Mouse (Mus musculus) lung, embryonic 15.5 days (tissue): ENCODE data around the gene Hip1r. TPM values are rescaled to one million over a fixed set of nuclear protein-coding genes. Genes with fewer than 3 reads are reported as not detected.

Experiments used
- ATAC-seq: fragments of 200-750 bp; cut with Nextera tagmentation; 2 replicates; pipeline ENCODE4 v1.8.0; 2017; ENCODE audit warnings: moderate number of reproducible peaks, borderline replicate concordance; ENCODE audit not compliant: low FRiP score, low TSS enrichment; ENCODE audit errors: extremely low read depth
- H3K27ac ChIP-seq: fragments of 300-500 bp; sonication (generic); 2 replicates; pipeline ENCODE4 v1.5.1; 2015; ENCODE audit warnings: moderate library complexity, mild to moderate bottlenecking, inconsistent platforms
- H3K27me3 ChIP-seq: fragments of 300-500 bp; sonication (generic); 2 replicates; pipeline ENCODE4 v1.6.1; 2015; ENCODE audit warnings: inconsistent platforms
- H3K36me3 ChIP-seq: fragments of 300-500 bp; sonication (generic); 2 replicates; pipeline ENCODE4 v1.6.1; 2015; ENCODE audit warnings: inconsistent platforms
- H3K4me1 ChIP-seq: fragments of 300-500 bp; sonication (generic); 2 replicates; pipeline ENCODE4 v1.6.1; 2015; ENCODE audit warnings: inconsistent platforms
- H3K4me2 ChIP-seq: fragments of 300-500 bp; sonication (generic); 2 replicates; pipeline ENCODE4 v1.6.1; 2015; ENCODE audit warnings: inconsistent platforms, mild to moderate bottlenecking, moderate library complexity
- H3K4me3 ChIP-seq: fragments of 300-500 bp; sonication (generic); 2 replicates; pipeline ENCODE4 v1.5.1; 2015; ENCODE audit warnings: mild to moderate bottlenecking, inconsistent platforms
- H3K9ac ChIP-seq: fragments of 300-500 bp; sonication (generic); 2 replicates; pipeline ENCODE4 v1.6.1; 2015; ENCODE audit warnings: inconsistent platforms
- H3K9me3 ChIP-seq: fragments of 300-500 bp; sonication (generic); 2 replicates; pipeline ENCODE4 v1.6.1; 2016; ENCODE audit warnings: inconsistent platforms
- WGBS: fragments of 180-500 bp; shearing (Covaris S2); methylation state at CpG from one replicate; pipeline ENCODE4 v1.1.7; 2015; 5-methylcytosine and 5-hydroxymethylcytosine counted together
- polyA plus RNA-seq: library from polyadenylated mRNA; unstranded; fragments of >200 nt; fragmentation: Nextera tagmentation; extraction: Ambion mirVana; gene quantifications from 2 replicates; pipeline ENCODE4 v1.2.1, GENCODE M21; 2015

Gene Hip1r
- polyA plus RNA-seq, 1 experiment from 2014 or later = 13.3 TPM

DNA sequence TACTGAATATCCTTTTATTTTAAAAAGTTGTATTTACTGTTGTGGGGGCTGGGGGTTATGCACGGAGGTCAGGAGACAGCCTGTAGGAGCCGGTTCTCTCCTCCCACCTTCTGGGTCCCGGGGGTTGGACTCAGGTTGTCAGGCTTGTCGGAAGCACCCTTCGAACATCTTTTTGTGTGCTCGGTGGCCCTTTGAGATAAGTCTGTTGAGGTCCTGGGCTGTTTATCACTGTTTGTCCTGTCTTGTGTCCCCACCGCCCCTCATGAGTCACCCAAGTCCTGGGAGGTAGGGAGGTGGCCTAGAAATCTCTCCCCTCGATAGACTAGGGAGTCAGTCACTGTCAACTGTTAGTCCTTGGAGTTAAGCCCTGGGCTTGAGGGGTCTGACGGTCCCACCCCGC, 24.9 kb downstream of the Hip1r start:
- WGBS = 56% methylated on average over 10 of the region's 10 CpGs
- no peaks in the 10 kb centered on the region for H3K9me3 ChIP-seq
- ATAC-seq = no peak

DNA sequence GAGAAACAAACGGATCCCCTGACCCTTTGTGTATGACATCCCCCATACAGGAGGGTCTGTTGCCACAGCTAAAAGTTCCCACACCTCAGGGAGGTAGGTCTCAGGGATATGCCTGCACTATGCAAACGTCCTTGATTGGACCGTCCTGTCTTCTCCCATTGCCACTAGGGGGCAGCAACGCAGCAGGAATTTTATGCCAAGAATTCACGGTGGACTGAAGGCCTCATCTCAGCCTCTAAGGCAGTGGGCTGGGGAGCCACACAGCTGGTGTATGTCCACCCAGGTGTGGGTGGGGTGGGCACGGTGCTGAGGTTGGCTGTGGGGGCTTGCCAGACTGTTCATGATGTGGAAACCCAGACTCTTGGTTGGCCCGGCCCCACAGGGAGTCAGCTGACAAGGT, 27.4 kb downstream of the Hip1r start:
- peaks cover 15% of the 10 kb centered on the region for H3K36me3 ChIP-seq
- H3K4me2 ChIP-seq = no peak overlapping the region
- no peak overlapping the region for H3K9ac ChIP-seq
- ATAC-seq = peak; percentile 48
- H3K27me3 ChIP-seq = no peaks in the 10 kb centered on the region
- H3K4me3 ChIP-seq = no peak overlapping the region
- H3K27ac ChIP-seq = no peak overlapping the region
- no peaks in the 10 kb centered on the region for H3K4me1 ChIP-seq
- 7% methylated on average over 7 of the region's 7 CpGs for WGBS
- H3K9me3 ChIP-seq = no peaks in the 10 kb centered on the region

More for the DNA sequence above, 24.9 kb downstream of the Hip1r start:
- Histone ChIP-seq H3K4me2 (no peak overlapping the region), H3K36me3 (no peaks in the 10 kb centered on the region), H3K4me3 (no peak overlapping the region), H3K9ac (no peak overlapping the region), H3K27me3 (no peaks in the 10 kb centered on the region), H3K4me1 (no peaks in the 10 kb centered on the region), H3K27ac (no peak overlapping the region)

DNA sequence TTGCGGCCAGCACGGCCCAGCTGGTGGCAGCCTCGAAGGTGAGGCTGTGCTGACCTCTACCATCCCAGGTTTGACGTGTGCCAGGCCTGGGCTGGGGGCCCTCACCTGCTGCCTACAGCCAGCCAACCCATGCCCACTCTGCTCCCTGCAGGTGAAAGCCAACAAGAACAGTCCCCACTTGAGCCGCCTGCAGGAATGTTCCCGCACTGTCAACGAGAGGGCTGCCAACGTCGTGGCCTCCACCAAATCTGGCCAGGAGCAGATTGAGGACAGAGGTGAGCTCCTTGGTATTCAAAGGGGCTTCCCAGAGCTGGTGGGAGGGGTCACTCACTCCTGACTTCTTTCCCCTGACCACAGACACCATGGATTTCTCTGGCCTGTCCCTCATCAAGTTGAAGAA, 27.8 kb downstream of the Hip1r start:
- H3K9ac ChIP-seq = no peak overlapping the region
- no peaks in the 10 kb centered on the region for H3K4me1 ChIP-seq
- H3K4me2 ChIP-seq = no peak overlapping the region
- no peak overlapping the region for H3K27ac ChIP-seq
- H3K27me3 ChIP-seq = no peaks in the 10 kb centered on the region
- 45% methylated on average over 9 of the region's 9 CpGs for WGBS
- no peak overlapping the region for H3K4me3 ChIP-seq
- no peaks in the 10 kb centered on the region for H3K9me3 ChIP-seq
- peaks cover 20% of the 10 kb centered on the region for H3K36me3 ChIP-seq
- no peak for ATAC-seq

DNA sequence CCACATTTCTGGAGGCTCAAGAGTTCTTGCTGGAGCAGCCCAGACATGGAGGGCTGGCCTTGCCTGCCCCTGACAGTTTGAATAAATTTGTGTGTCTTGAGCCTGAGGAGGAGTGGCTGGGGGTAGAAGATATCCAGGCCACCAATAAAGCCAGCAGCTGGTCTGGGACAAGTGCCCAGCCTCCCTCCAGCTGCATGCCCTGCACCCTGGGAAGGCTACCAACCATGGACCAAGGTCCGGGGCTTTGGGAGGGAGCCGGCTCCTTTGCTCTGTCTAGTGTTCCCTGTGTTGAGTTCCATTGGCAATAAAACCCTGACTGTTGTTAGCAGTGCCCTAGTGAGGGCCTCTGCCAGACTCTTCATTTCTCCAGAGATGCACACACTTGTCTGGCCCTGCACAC, 29.4 kb downstream of the Hip1r start:
- no peak overlapping the region for H3K4me2 ChIP-seq
- H3K9ac ChIP-seq = no peak overlapping the region
- H3K36me3 ChIP-seq = peaks cover 36% of the 10 kb centered on the region
- H3K4me1 ChIP-seq = no peaks in the 10 kb centered on the region
- 79% methylated on average over 2 of the region's 2 CpGs for WGBS
- no peaks in the 10 kb centered on the region for H3K27me3 ChIP-seq
- no peak for ATAC-seq
- H3K27ac ChIP-seq = no peak overlapping the region
- H3K4me3 ChIP-seq = no peak overlapping the region
- H3K9me3 ChIP-seq = no peaks in the 10 kb centered on the region

DNA sequence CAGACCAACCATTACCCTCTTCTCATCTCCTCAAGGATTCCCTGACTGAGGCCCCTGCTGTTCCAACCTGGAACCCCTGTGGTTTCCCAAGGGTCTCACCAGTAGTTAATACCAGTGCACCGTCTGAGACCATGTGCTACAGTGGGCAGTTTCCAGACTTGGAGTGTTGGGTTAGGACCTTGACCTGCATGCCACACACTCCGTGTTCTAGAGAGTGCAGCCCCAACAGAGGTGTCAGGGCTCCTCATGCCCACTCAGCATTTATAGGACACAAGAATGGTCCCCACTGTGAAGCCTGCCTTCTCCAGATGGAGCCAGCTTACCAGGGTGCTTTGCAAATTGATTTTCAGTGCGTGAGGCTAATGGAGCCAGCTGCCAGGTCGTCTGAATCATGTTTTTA, 29.9 kb downstream of the Hip1r start:
- WGBS = 69% methylated on average over 4 of the region's 4 CpGs
- H3K36me3 ChIP-seq = peaks cover 41% of the 10 kb centered on the region
- ATAC-seq = no peak
- H3K9ac ChIP-seq = no peak overlapping the region
- no peak overlapping the region for H3K27ac ChIP-seq
- H3K4me2 ChIP-seq = no peak overlapping the region
- no peak overlapping the region for H3K4me3 ChIP-seq
- no peaks in the 10 kb centered on the region for H3K4me1 ChIP-seq
- no peaks in the 10 kb centered on the region for H3K9me3 ChIP-seq
- H3K27me3 ChIP-seq = no peaks in the 10 kb centered on the region

DNA sequence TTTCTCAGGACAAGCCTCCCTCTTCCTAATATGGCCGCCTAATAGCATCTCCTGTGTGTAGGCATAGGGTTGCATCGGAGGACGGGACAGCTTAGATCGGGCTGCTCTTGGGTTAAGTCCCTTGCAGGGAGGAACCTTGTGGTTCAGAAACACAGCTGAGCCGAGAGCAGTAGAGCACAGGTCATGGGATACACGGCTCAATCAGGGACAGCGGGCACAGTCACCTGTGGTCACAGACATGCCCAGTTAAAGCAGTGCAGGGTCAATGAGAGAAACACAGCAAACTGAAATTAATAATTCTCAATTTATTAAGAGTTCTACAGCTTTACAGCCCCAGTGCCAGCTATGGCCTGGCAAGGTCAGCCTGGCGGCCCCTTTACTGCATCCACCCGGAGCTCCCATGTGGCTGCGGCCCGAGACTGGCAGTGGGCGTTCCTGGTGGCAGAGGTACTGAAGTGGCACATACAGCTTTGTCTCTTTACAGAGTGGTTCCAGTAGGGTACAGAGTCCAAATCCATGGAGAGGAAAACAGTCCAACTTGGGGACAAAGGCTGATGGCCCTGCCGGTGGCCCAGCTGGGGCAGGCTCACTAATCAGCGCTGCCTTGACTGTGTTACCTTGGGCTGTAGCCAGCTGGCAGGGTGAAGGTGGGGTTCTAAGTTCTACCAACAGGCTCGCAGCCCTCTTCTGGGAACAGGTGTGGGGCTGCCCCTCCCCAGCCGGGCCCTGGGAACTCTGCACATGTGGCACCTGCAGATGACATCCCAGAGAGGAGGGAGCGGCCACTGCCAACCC, 31.1 kb downstream of the Hip1r start:
- no peak overlapping the region for H3K27ac ChIP-seq
- H3K4me3 ChIP-seq = no peak overlapping the region
- no peaks in the 10 kb centered on the region for H3K9me3 ChIP-seq
- no peak for ATAC-seq
- H3K36me3 ChIP-seq = peaks cover 53% of the 10 kb centered on the region
- no peak overlapping the region for H3K4me2 ChIP-seq
- WGBS = 90% methylated on average over 17 of the region's 17 CpGs
- H3K27me3 ChIP-seq = no peaks in the 10 kb centered on the region
- no peak overlapping the region for H3K9ac ChIP-seq
- no peaks in the 10 kb centered on the region for H3K4me1 ChIP-seq

DNA sequence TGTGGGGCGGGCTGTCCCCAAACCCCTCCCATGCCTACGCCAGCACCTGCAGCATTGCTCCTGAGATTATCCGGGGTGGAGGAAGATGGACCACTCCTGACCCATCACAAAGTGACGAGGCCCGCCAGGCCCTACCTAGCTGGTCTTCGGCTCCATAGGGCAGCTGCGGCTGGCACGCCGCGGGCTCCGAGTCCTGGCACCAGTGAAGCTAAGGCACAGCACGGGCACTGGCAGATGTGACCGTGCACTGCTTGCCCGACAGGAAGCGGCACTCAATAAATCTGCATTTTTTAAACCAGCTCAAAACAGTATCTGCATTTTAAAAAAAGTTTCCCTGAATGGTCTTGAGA, 31.7 kb downstream of the Hip1r start:
- Histone ChIP-seq H3K9me3 (no peaks in the 10 kb centered on the region), H3K4me1 (peaks cover 2% of the 10 kb centered on the region), H3K27ac (no peak overlapping the region), H3K4me2 (no peak overlapping the region), H3K4me3 (no peak overlapping the region), H3K9ac (no peak overlapping the region), H3K36me3 (peaks cover 58% of the 10 kb centered on the region), H3K27me3 (no peaks in the 10 kb centered on the region)
- 87% methylated on average over 15 of the region's 15 CpGs for WGBS
- ATAC-seq = no peak

DNA sequence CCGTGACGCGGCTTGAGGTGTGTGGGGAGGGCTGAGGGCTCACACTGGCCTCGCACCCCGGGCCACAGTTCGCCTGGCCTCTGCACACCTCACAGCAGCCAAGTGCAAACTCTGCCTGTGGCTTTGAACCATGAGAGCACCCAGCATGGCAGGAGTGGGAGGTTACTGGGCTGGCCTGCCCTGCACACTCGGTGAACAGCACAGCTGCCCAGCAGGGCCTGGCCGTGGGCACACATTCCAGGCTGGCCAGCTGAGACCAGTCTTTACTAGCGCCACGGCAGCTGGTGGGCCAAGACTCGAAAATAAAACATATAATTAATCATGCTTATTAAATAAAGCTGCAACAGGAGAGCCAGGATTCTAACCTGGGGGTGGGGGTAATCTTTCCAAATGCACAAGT, 32.2 kb downstream of the Hip1r start:
- H3K4me1 ChIP-seq = peaks cover 6% of the 10 kb centered on the region
- H3K27me3 ChIP-seq = no peaks in the 10 kb centered on the region
- WGBS = 72% methylated on average over 11 of the region's 11 CpGs
- H3K9me3 ChIP-seq = no peaks in the 10 kb centered on the region
- no peak overlapping the region for H3K4me3 ChIP-seq
- no peak overlapping the region for H3K27ac ChIP-seq
- no peak for ATAC-seq
- H3K4me2 ChIP-seq = no peak overlapping the region
- H3K36me3 ChIP-seq = peaks cover 61% of the 10 kb centered on the region
- no peak overlapping the region for H3K9ac ChIP-seq

DNA sequence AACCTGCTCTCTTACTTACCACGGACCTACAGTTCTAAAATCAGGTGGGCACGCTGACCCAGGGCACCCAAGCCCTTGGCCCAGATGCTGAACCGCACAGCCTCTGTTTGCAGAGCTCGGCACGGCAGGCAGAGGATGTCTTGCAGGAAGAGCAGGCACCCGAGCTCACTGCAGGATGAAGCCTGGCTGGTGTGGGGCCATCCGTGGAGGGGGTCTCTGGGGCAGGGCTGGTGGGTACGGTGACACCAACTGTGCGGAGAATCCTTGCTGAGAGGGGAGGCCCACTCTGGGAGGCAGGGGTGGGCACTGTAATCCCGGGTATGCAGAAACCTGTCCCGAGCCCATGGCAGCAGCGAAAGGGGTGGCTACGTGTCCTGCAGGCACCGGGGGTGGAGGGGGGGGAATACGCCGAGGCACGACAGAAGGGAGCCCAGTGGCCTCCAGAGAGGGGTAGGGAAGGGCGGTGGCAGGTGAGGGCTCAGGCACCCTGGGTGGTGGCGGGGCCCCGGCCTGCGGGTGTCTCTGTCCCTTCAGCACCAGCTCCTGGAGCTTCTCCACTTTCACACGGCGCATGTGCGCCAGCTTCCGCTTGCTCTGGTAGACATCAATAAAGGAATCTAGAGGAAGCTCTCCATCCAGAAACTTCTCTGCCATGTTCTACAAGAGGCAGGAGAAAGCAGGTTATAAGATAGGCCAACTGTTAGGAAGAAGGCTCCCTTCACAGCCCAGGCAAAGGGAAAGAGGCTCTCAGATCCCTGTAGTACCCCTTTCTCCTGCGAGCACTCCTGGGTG, 32.9 kb downstream of the Hip1r start:
- H3K9ac ChIP-seq = no peak overlapping the region
- H3K9me3 ChIP-seq = no peaks in the 10 kb centered on the region
- WGBS = 81% methylated on average over 26 of the region's 26 CpGs
- ATAC-seq = no peak
- no peak overlapping the region for H3K4me2 ChIP-seq
- peaks cover 61% of the 10 kb centered on the region for H3K36me3 ChIP-seq
- H3K27ac ChIP-seq = no peak overlapping the region
- H3K27me3 ChIP-seq = no peaks in the 10 kb centered on the region
- peaks cover 13% of the 10 kb centered on the region for H3K4me1 ChIP-seq
- no peak overlapping the region for H3K4me3 ChIP-seq

DNA sequence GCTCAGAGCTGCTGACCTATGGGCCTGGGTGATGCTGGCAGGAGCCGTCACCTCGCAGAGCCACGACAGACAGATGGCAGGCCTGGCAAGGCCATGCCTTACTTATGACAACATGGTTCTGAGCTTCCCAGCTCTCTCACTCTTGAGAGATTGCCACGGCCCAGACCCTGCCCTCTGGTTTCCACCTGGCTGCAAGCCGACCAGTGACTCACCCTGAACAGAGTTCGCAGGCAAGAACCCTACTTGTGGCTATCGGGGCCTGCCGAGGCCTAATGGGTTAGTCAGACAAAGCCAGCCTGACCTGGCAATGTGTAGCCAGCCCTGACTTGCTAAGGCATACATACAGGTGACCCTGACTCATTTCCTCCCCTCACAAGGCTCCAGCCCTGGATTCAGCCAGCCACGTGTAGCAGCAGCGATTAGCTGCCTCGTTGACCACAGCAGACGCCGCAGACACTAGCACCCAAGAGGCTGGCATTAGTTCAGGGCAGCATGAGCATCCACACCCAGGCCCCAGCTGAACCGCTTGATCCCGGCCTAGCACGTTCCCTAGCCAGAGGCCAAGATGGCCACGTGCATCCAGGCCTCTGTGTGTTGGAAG, 33.6 kb downstream of the Hip1r start:
- no peaks in the 10 kb centered on the region for H3K27me3 ChIP-seq
- peaks cover 61% of the 10 kb centered on the region for H3K36me3 ChIP-seq
- H3K9ac ChIP-seq = no peak overlapping the region
- WGBS = 89% methylated on average over 17 of the region's 17 CpGs
- H3K4me2 ChIP-seq = no peak overlapping the region
- H3K4me3 ChIP-seq = no peak overlapping the region
- ATAC-seq = no peak
- H3K27ac ChIP-seq = no peak overlapping the region
- H3K4me1 ChIP-seq = peaks cover 20% of the 10 kb centered on the region
- no peaks in the 10 kb centered on the region for H3K9me3 ChIP-seq

DNA sequence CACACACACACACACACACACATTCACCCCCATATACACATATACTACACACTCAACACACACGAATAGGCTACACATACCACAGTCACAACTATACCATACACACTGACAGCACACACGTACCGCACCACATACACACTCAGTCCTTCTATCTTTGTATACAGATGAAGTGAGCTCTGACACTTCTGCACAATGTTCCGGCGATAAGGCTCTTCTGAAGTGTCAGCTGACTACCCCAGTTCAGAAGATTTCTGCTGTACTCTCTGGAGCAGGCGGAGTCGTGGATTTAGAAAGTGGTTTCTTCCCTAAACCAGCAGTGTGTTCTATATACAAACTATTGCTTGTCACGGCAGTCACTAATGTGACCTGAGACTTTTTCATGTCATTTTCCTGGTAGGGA, 36.6 kb downstream of the Hip1r start:
- Histone ChIP-seq H3K9ac (no peak overlapping the region), H3K4me1 (peaks cover 51% of the 10 kb centered on the region)

More for the DNA sequence above, 36.6 kb downstream of the Hip1r start:
- peaks cover 53% of the 10 kb centered on the region for H3K36me3 ChIP-seq
- H3K4me3 ChIP-seq = no peak overlapping the region
- H3K27ac ChIP-seq = peak overlapping the region; percentile 95
- no peak overlapping the region for H3K4me2 ChIP-seq
- ATAC-seq = no peak
- 52% methylated on average over 8 of the region's 8 CpGs for WGBS
- no peaks in the 10 kb centered on the region for H3K9me3 ChIP-seq
- H3K27me3 ChIP-seq = no peaks in the 10 kb centered on the region
